Mouse (Mus musculus) E14TG2a.4 (cell line): Measurements from ENCODE around the gene Filip1l.

ENCODE experiments used
- CTCF ChIP-seq: conservative IDR thresholded peaks from 2 replicates; pipeline ENCODE4 v1.5.1; 2014; ENCODE audit warnings: low read length
- POU5F1 ChIP-seq: IDR thresholded peaks from 2 replicates; pipeline ENCODE4 v1.6.1; 2014; ENCODE audit warnings: low read length, borderline replicate concordance

GRCm38 (mm10) chr16:57491853-57492252, 139.0 kb downstream of the Filip1l start:
- TF ChIP-seq CTCF (no peak), POU5F1 (no peak)
